Mouse (Mus musculus): ENCODE results near the gene Cdc7.

DNA sequence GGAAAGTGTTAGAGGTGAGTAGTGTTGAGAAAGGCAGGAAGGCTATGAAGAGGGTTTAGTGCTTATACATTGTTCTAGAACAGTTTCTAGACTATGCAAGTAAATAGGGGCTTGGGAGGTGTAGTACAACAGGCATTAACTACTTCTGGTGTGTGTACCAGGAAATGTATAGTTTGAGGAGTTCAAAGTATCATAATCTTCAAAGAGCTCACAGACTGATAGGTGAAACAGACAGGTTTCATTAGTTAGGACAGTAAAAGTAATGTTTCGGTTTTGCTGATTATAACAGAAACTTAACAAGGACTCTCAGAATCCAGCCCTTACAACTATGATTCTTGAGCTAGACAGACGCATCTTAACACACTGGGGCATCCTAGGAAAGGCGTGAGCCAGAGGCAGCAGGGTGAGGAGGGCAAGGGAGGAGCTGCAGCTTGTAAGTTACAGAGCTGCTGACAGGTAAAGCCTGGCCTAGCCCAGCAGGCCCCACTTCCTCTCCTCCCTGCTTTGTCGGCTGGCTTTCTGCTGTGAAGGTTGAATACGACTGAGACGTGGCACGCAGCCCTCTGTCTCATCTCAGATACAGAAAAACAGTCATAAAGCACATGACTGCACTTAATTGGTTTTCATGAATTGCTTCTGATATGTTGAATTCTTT is 18.3 kb downstream of the Cdc7 start:
- TF ChIP-seq EP300 (IDR thresholded peaks at IDR 0.05; ENCODE audit: low read depth) (no peak), CTCF (IDR thresholded peaks at IDR 0.05; ENCODE audit: low read depth) (no peak)

Data from heart, postnatal 0 days (tissue).